Mouse (Mus musculus) neural tube, postnatal 0 days (tissue): ENCODE data around the gene C2cd4d. TPM values are rescaled to one million over a fixed set of nuclear protein-coding genes. Genes with fewer than 3 reads are reported as not detected.

Experiments
- polyA plus RNA-seq: library from polyadenylated mRNA; unstranded; fragments of >200 nt; fragmentation: Nextera tagmentation; extraction: Ambion mirVana; gene quantifications from 2 replicates; pipeline ENCODE4 v1.2.1, GENCODE M21; 2015

Gene C2cd4d
- 3.7 and 4.0 TPM in 2 replicates for polyA plus RNA-seq

DNA sequence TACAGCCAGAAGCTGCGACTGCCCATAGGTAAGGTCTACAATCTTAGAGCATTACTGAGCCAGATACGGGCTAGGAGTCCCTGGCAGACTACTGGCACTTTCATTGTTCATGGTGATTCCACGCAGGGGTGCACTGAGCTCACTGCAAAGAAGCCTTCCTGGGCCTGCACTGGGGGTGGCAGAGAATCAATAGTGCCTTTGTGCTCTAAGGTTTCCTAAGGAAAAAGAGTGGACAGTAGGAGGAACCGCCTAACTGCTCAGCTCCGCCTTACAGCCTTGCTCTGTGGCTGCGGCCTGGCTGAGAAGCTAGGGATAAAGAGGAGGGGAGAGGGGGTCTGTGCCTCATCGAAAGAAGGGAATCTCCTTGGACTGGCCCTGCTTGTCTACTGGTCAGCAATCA is at the start of gene C2cd4d:
Gene C2cd4d (plus strand): TSS at position 301 of the 400 bp plus-strand sequence.

GRCm38 (mm10) chr3:94341959-94342422 is 20.2 kb upstream of the C2cd4d start, which contains the start of gene Them5:
Gene Them5, plus strand, starts transcription at chr3:94342099.

GRCm38 (mm10) chr3:94372641-94373040 is 10.4 kb downstream of the C2cd4d start, which contains the start of gene Rorc:
Gene Rorc, plus strand, starts transcription at chr3:94372794.

DNA sequence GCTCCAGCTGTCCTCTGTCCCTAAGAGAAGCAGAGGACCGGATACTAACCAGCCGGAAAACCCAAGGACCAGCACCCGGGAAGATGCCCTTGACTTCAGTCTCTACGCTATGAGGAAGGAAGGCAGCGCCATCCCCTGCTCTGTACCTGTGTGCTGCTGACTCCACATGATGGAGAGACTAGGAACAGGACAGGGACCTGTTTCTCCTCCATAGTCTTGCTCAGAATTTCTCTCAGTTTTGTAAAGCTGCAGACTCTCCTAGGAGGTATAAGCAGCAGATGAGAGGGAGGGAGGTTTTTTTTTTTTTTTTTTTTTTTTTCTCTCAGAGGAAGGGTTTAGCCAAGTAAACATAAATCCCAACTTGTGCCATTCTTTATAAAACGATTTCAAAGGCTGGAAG is 36.0 kb downstream of the C2cd4d start, which contains the start of gene Lingo4:
Gene Lingo4 (plus strand): TSS at position 301 of the 400 bp plus-strand sequence.

DNA sequence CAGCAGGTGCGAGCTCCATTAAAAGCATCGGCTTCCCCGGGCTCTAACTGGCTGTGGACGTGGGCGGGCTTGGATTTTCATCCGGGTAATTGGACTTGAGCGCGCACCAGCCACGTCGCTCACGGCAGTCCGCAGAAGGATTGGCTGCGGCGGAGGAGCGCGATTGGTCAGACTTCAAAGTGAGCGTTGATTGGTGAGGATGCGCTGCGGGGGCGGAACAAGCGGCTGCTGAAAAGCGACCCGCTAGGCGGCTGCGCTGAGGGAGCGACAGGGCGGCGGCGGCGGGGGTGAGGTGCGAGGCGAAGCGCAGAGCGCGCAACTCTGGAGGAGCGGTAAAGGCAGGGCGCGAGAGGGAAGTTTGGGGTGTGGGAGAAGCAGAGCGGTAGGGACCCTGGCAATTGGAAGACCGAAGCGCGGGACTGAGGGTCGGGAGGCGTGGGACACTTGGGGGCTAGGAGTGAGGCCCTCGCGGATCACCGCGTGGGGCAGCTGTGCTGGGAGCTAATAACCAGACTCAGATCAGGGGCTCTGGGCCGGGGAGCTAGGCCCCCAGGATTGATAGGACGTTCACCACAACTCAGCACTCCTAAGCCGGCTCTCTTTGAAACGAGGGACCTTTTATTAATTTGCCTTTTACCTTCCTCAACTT is 50.9 kb downstream of the C2cd4d start, which contains the start of gene Tdrkh:
Gene Tdrkh (plus strand): TSS at position 243 of the 649 bp plus-strand sequence.

Other genes with a start within 250 kb of the C2cd4d start
- gene Gm10696, start 184.2 kb upstream of the C2cd4d start, polyA plus RNA-seq, result not detected in 2 replicates
- gene Gm5286, start 165.7 kb upstream of the C2cd4d start, polyA plus RNA-seq, result not detected in 2 replicates
- not detected in 2 replicates for gene Gm4778, start 98.4 kb upstream of the C2cd4d start, polyA plus RNA-seq
- gene Them4, start 52.3 kb upstream of the C2cd4d start, polyA plus RNA-seq, result 66.1 and 69.3 TPM in 2 replicates
- gene Them5, start 20.3 kb upstream of the C2cd4d start, polyA plus RNA-seq, result 0.21 TPM in 1 of 2 replicates, not detected in the other
- 0.18 and 0.51 TPM in 2 replicates for gene Rorc, start 10.4 kb downstream of the C2cd4d start, polyA plus RNA-seq
- gene Lingo4, start 36.1 kb downstream of the C2cd4d start, polyA plus RNA-seq, result 3.1 and 3.6 TPM in 2 replicates
- gene Tdrkh, start 50.8 kb downstream of the C2cd4d start, polyA plus RNA-seq, result 35.9 and 36.0 TPM in 2 replicates
- 60.7 and 62.2 TPM in 2 replicates for gene Mrpl9, start 80.9 kb downstream of the C2cd4d start, polyA plus RNA-seq
- 0.80 and 0.92 TPM in 2 replicates for gene Oaz3, start 81.5 kb downstream of the C2cd4d start, polyA plus RNA-seq
- gene Celf3, start 115.9 kb downstream of the C2cd4d start, polyA plus RNA-seq, result 139 and 159 TPM in 2 replicates
- gene Riiad1, start 117.9 kb downstream of the C2cd4d start, polyA plus RNA-seq, result 15.9 and 16.9 TPM in 2 replicates
- gene Snx27, start 220.3 kb downstream of the C2cd4d start, polyA plus RNA-seq, result 97.1 and 100 TPM in 2 replicates